Mouse (Mus musculus): ENCODE measurements around the gene Ltc4s. TPM values are rescaled to one million over a fixed set of nuclear protein-coding genes. Genes with fewer than 3 reads are reported as not detected.

Gene Ltc4s
- polyA plus RNA-seq, 1 experiment from 2014 or later = 0.46 TPM

DNA sequence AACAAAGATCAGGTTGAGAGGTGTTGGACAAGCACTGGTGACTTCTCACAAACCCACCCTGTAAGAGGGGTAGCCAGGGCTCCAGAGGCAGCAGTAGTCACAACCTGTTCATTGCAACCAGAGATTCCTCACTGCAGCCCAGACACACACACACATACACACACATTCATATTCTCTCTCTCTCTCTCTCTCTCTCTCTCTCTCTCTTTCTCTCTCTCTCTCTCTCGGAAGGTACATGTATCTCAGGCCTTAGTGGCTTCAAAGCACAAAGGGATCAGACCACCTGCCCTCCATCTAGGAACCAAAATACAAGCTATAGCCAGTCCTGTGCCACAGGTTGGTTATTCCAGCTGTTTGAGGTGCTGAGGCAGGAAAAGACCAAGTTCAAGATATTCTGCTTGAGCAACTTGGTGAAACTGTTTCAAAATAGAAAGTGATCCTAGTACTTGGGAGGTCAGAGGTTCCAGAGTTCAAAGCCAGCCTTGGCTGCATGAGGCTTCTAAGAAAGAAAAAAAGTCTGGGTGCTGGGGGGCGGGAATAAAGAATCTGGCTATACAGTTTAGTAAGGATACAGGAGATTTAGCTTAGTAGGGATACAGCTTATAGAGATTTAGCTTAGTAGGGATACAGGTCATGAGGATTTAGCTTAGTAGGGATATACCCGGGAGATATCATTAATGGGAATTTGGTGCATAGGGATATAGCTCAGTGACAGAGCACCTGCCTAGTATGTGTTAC is 26.9 kb downstream of the Ltc4s start:
- Histone ChIP-seq H3K9me3 (replicated peaks) (no peaks in the 10 kb centered on the region), H3K27me3 (no peaks in the 10 kb centered on the region), H3K36me3 (replicated peaks) (peaks cover 22% of the 10 kb centered on the region), H3K4me3 (replicated peaks) (peak overlapping the region; percentile 98), H3K27ac (replicated peaks) (peak overlapping the region; percentile 99), H3K9ac (peak overlapping the region; percentile 99; the same call in 1 of the 2 replicates), H3K4me2 (peak overlapping the region; percentile 78), H3K4me1 (replicated peaks) (peaks cover 61% of the 10 kb centered on the region)
- no peak for ATAC-seq (ENCODE audit: insufficient read depth)
- WGBS (ENCODE audit: insufficient replicate concordance) = 73% methylated on average over 3 of the region's 3 CpGs

DNA sequence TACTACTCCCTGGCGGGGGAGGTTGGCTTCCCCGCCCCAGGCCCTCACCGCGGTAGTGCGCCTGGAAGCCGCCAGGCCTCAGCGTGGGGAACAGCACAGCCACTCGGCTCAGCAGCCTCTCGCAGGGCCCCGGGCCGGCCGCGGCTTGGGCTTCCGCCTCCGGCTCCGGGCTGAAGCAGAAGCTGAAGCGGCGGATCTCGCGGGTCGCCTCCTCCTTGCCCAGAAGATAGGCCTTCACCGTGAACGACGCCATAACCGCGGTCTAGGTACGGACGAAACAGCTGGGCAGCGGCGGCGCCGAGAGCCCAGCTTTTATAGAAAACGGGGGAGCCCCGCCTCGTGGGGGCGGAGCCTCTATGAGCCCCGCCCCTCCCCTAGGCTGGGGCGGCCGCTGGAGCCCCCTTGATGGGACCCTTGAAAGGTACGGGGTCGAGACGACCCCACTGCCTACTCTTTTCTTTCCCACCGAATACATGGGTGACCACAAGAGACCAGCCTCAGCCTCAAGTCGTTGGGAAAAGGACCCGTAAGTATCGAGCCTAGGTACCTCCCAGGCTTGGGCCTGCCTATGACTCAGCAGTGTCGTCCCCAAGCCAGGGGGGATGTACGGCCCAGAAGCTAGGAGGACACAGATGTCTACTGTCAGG is 27.8 kb downstream of the Ltc4s start, which contains the start of the genes Sqstm1 and Mgat4b:
Gene Sqstm1 (minus strand): TSS at position 323 of the 647 bp plus-strand sequence.
Gene Mgat4b (plus strand): TSS at position 386 of the 647 bp plus-strand sequence.
- Histone ChIP-seq H3K4me1 (replicated peaks) (peaks cover 52% of the 10 kb centered on the region), H3K9me3 (replicated peaks) (no peaks in the 10 kb centered on the region), H3K36me3 (replicated peaks) (peaks cover 30% of the 10 kb centered on the region), H3K4me2 (peak within 1 kb of the TSS; percentile 78), H3K9ac (peak within 1 kb of the TSS; percentile 99), H3K27me3 (no peaks in the 10 kb centered on the region), H3K4me3 (replicated peaks) (peak within 1 kb of the TSS; percentile 98), H3K27ac (replicated peaks) (peak within 1 kb of the TSS; percentile 99)
- WGBS (ENCODE audit: insufficient replicate concordance) = under 1% methylated on average over 48 of the region's 48 CpGs
- peak; percentile 68 for ATAC-seq (ENCODE audit: insufficient read depth)

DNA sequence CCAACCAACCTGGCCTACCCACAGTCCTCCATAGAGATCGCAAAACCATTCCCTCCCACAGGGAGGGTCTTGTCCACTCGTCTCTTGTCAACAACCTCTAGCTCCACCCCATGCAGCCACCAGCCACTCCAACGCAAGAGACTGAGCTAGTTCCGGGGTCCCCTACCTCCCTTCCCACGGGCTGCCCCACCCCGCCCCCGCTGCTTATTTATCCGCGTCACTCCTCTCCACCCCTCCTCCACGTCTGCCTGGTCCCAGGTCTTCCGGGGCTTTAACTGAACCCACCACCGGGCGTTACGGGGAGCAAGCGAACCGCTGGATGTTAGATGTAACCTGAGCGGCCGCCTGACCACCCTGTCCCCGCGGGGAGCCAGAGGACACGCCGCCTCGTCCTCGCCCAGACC is 28.3 kb downstream of the Ltc4s start:
- Histone ChIP-seq H3K36me3 (replicated peaks) (peaks cover 35% of the 10 kb centered on the region), H3K4me2 (peak overlapping the region; percentile 78), H3K4me1 (replicated peaks) (peaks cover 48% of the 10 kb centered on the region), H3K27ac (replicated peaks) (peak overlapping the region; percentile 99), H3K27me3 (no peaks in the 10 kb centered on the region), H3K9me3 (replicated peaks) (no peaks in the 10 kb centered on the region), H3K9ac (peak overlapping the region; percentile 99), H3K4me3 (replicated peaks) (peak overlapping the region; percentile 98)
- peak; percentile 89 for ATAC-seq (ENCODE audit: insufficient read depth)
- WGBS (ENCODE audit: insufficient replicate concordance) = under 1% methylated on average over 24 of the region's 24 CpGs

- Histone ChIP-seq H3K27ac (replicated peaks) (no peak overlapping the region), H3K27me3 (no peaks in the 10 kb centered on the region), H3K9me3 (replicated peaks) (no peaks in the 10 kb centered on the region), H3K36me3 (replicated peaks) (peaks cover 54% of the 10 kb centered on the region), H3K4me2 (no peak overlapping the region; the same call in 1 of the 2 replicates), H3K4me3 (replicated peaks) (no peak overlapping the region), H3K9ac (no peak overlapping the region), H3K4me1 (replicated peaks) (peaks cover 52% of the 10 kb centered on the region)
- 83% methylated on average over 5 of the region's 5 CpGs for WGBS (ENCODE audit: insufficient replicate concordance)
- ATAC-seq (ENCODE audit: insufficient read depth) = no peak
Observed at GRCm38 (mm10) chr11:50208039-50208438, 30.4 kb downstream of the Ltc4s start.

DNA sequence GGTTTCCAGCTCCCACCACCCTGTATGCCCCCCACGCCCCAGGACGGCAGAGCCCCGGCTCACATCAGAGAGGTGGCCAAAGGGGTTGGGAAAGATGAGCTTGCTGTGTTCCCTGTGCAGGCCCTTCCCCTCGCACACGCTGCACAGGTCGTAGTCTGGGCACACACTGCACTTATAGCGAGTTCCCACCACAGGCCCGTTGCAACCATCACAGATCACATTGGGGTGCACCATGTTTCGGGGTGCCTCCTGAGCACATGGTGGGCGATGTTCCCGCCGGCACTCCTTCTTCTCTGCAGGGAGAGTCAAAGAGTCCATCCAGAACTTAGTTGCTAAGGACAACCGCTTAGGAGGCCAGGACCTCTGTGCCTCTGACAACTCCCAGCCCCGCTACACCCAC is 31.1 kb downstream of the Ltc4s start:
- Histone ChIP-seq H3K27me3 (no peaks in the 10 kb centered on the region), H3K4me1 (replicated peaks) (peaks cover 45% of the 10 kb centered on the region), H3K4me3 (replicated peaks) (no peak overlapping the region), H3K36me3 (replicated peaks) (peaks cover 61% of the 10 kb centered on the region), H3K9me3 (replicated peaks) (no peaks in the 10 kb centered on the region), H3K27ac (replicated peaks) (no peak overlapping the region), H3K4me2 (no peak overlapping the region), H3K9ac (no peak overlapping the region)
- ATAC-seq (ENCODE audit: insufficient read depth) = no peak
- 88% methylated on average over 14 of the region's 14 CpGs for WGBS (ENCODE audit: insufficient replicate concordance)

DNA sequence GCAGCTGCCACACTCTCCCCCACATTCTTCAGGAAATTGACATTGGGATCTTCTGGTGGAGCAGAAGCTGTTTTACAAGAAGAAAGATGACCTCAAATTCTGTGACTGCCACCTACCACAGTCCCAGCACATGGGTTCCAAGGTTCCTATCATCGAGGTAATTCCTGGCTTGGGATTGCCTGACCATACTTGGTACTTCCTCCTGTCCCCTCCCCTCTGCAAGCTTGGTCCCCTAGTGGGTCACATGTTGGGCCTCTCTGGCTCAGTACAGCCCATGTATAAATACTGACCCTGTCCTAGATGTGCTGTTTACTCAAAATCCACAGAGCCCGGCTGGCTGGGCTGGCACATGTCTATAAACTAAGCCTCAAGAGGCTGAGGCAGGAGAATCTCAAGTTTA is 32.4 kb downstream of the Ltc4s start:
- Histone ChIP-seq H3K9me3 (replicated peaks) (no peaks in the 10 kb centered on the region), H3K36me3 (replicated peaks) (peaks cover 74% of the 10 kb centered on the region), H3K9ac (no peak overlapping the region), H3K27ac (replicated peaks) (no peak overlapping the region), H3K4me3 (replicated peaks) (no peak overlapping the region), H3K4me1 (replicated peaks) (peaks cover 38% of the 10 kb centered on the region), H3K4me2 (no peak overlapping the region), H3K27me3 (no peaks in the 10 kb centered on the region)
- ATAC-seq (ENCODE audit: insufficient read depth) = no peak
- 66% methylated on average over 2 of the region's 2 CpGs for WGBS (ENCODE audit: insufficient replicate concordance)

DNA sequence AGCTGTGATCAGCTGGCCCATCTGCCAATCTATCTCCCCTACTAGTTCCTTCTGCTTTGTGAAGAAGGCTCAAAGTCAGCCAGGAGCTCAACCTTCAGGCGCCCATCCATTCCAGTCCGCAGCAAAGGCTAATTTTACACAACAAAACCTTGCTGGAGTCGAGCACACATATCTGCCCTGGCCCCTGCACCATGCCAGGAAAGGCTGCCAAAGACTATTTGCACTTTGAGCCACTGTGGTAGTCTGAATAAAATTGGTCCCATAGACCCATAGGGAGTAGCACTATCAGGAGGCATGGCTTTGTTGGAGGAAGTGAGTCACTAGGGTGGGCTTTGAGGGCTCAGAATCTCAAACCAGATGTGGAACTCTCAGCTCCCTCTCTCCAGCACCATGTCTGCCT is 33.0 kb downstream of the Ltc4s start:
- no peak overlapping the region for H3K4me2 ChIP-seq
- peaks cover 80% of the 10 kb centered on the region for H3K36me3 ChIP-seq (replicated peaks)
- H3K27me3 ChIP-seq = no peaks in the 10 kb centered on the region
- peaks cover 39% of the 10 kb centered on the region for H3K4me1 ChIP-seq (replicated peaks)
- no peak overlapping the region for H3K27ac ChIP-seq (replicated peaks)
- ATAC-seq (ENCODE audit: insufficient read depth) = no peak
- H3K4me3 ChIP-seq (replicated peaks) = no peak overlapping the region
- H3K9ac ChIP-seq = no peak overlapping the region
- WGBS (ENCODE audit: insufficient replicate concordance) = 73% methylated on average over 3 of the region's 3 CpGs
- no peaks in the 10 kb centered on the region for H3K9me3 ChIP-seq (replicated peaks)

DNA sequence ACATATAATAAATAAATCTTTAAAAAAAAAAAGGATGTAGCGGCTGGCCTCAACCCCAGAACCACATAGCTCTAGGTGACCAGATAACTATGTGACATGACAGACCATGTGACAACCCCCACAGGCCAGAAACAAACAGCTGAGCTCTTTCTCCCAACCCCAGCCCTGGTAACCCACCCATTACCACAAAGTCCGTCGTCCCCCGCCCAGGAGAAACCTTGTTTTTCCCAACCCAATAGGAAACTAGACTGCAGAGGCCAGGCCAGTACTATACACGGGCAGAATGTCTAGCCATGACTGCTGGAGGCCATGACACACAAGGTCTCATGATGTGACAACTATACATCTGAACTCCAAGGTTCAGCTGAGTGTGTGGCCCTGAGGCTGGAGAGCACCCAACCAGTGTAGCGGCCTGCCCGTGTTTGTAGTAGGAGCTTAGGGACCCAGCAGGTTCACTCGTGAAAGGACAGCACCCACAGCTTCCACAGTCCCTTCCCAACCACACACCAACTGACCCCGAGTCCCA is 35.1 kb downstream of the Ltc4s start:
- no peak overlapping the region for H3K4me3 ChIP-seq (replicated peaks)
- H3K9me3 ChIP-seq (replicated peaks) = no peaks in the 10 kb centered on the region
- H3K27ac ChIP-seq (replicated peaks) = no peak overlapping the region
- H3K36me3 ChIP-seq (replicated peaks) = peaks cover 95% of the 10 kb centered on the region
- no peaks in the 10 kb centered on the region for H3K27me3 ChIP-seq
- H3K4me1 ChIP-seq (replicated peaks) = peaks cover 30% of the 10 kb centered on the region
- H3K9ac ChIP-seq = no peak overlapping the region
- peak; percentile 11; the same call in 1 of the 2 replicates for ATAC-seq (ENCODE audit: insufficient read depth)
- no peak overlapping the region for H3K4me2 ChIP-seq
- 79% methylated on average over 9 of the region's 9 CpGs for WGBS (ENCODE audit: insufficient replicate concordance)

DNA sequence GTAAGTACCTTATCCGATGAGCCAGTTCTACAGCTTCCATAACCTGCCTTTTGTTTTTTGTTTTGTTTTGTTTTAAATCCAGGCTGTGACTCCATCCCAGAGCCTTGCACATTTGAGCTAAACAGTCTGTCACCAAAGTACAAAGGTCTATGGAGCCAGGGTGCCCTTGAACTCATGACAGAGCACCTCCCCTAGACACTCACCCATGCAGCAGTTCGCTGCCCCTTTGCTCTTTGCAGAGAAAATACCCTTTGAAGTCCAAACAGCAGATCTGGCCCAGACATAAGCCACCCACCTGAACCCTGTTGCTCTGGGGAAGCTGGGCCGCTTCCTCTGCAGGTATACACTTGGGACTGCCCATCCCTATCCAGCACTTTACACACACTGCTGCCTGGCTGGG is 36.8 kb downstream of the Ltc4s start:
- H3K36me3 ChIP-seq (replicated peaks) = peaks cover 95% of the 10 kb centered on the region
- no peak overlapping the region for H3K4me3 ChIP-seq (replicated peaks)
- WGBS (ENCODE audit: insufficient replicate concordance) = 79% methylated on average over 3 of the region's 3 CpGs
- H3K27me3 ChIP-seq = no peaks in the 10 kb centered on the region
- H3K4me1 ChIP-seq (replicated peaks) = peaks cover 26% of the 10 kb centered on the region
- H3K27ac ChIP-seq (replicated peaks) = 0 out of 2 replicates have a peak overlapping the region, but pooled peaks have one; percentile 48
- no peaks in the 10 kb centered on the region for H3K9me3 ChIP-seq (replicated peaks)
- peak; percentile 32 for ATAC-seq (ENCODE audit: insufficient read depth)
- H3K4me2 ChIP-seq = no peak overlapping the region
- H3K9ac ChIP-seq = no peak overlapping the region

GRCm38 (mm10) chr11:50200613-50201012 is 37.8 kb downstream of the Ltc4s start:
- Histone ChIP-seq H3K36me3 (replicated peaks) (peaks cover 86% of the 10 kb centered on the region), H3K4me3 (replicated peaks) (no peak overlapping the region), H3K27me3 (no peaks in the 10 kb centered on the region), H3K4me1 (replicated peaks) (peaks cover 30% of the 10 kb centered on the region), H3K9me3 (replicated peaks) (no peaks in the 10 kb centered on the region), H3K9ac (no peak overlapping the region), H3K4me2 (no peak overlapping the region), H3K27ac (replicated peaks) (no peak overlapping the region)
- 70% methylated on average over 8 of the region's 8 CpGs for WGBS (ENCODE audit: insufficient replicate concordance)
- no peak for ATAC-seq (ENCODE audit: insufficient read depth)

GRCm38 (mm10) chr11:50198916-50199315 is 39.5 kb downstream of the Ltc4s start:
- WGBS (ENCODE audit: insufficient replicate concordance) = 81% methylated on average over 2 of the region's 2 CpGs

More at GRCm38 (mm10) chr11:50198916-50199315, 39.5 kb downstream of the Ltc4s start:
- Histone ChIP-seq H3K36me3 (replicated peaks) (peaks cover 69% of the 10 kb centered on the region), H3K4me2 (no peak overlapping the region), H3K9ac (no peak overlapping the region), H3K9me3 (replicated peaks) (no peaks in the 10 kb centered on the region), H3K4me1 (replicated peaks) (peaks cover 24% of the 10 kb centered on the region), H3K27me3 (no peaks in the 10 kb centered on the region), H3K4me3 (replicated peaks) (no peak overlapping the region), H3K27ac (replicated peaks) (no peak overlapping the region)
- ATAC-seq (ENCODE audit: insufficient read depth) = no peak

Measured in liver, embryonic 15.5 days (tissue).